In the genomic region with DNA sequence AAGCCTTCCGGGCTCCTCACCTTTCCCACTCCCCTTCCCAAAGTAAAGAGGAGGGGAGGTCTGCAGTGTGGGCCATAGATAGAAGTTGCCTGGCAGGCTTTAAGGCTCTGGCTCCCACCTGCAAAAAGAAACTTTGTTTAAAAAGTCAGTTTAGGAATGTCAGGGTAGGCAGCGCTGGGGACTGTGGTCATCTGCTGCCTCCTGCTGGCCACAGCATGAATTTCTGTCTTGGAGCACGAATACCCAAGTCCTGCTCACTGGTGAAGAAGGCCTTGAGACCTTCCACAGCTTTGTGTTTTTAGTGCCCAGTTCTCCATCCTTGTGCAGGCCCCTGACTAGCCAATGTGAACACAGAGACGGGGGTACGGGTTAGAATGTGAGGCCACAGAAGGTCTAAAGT, we compare ENCODE assay signal across 9 mouse cellular contexts.
A peak's percentile ranks its signal among the peaks of the same experiment; 100 is the strongest.
DNase-seq lines count a peak whose midpoint lies in the region; ATAC-seq and TF ChIP-seq lines count a peak whose summit lies in the region.
"Had no signal": no experiment of that assay in that cellular context is flagged by ENCODE, and none has a peak within 500 bp of the region (broad histone marks: within the 10 kb centered on the region; RNA-seq: fewer than 3 reads in every experiment).

No protein-coding gene starts in this region.

- H3K36me3 ChIP-seq in kidney, embryonic 16.5 days (ENCODE audit: insufficient read depth, low read length): peaks cover 58% of the 10 kb centered on the region
- peaks cover 86% of the 10 kb centered on the region for H3K36me3 ChIP-seq in embryonic facial prominence, embryonic 10.5 days (replicated peaks)
- peaks cover 79% of the 10 kb centered on the region for H3K36me3 ChIP-seq in limb, embryonic 14.5 days (ENCODE audit: control insufficient read depth, insufficient read depth, low read length)

- ATAC-seq in kidney, embryonic 16.5 days (ENCODE audit: low FRiP score, low TSS enrichment): no peak
- ATAC-seq in limb, embryonic 14.5 days (ENCODE audit: low FRiP score, low read depth): no peak

- H3K9me3 ChIP-seq in kidney, embryonic 16.5 days (ENCODE audit: low read length): no peaks in the 10 kb centered on the region
- no peaks in the 10 kb centered on the region for H3K9me3 ChIP-seq in embryonic facial prominence, embryonic 10.5 days
- no peaks in the 10 kb centered on the region for H3K9me3 ChIP-seq in limb, embryonic 14.5 days (ENCODE audit: control insufficient read depth, low read length)
- H3K9me3 ChIP-seq: neural tube, embryonic 12.5 days had no signal

- peak; percentile 41 for DNase-seq in kidney, adult 11 months
- peak; percentile 71 for DNase-seq in adrenal gland, adult 2 months
- peak; percentile 78 for DNase-seq in embryonic facial prominence, embryonic 10.5 days (ENCODE audit: low spot score)
- DNase-seq in hindlimb bud, embryonic 11.5 days (ENCODE audit: extremely low spot score, low read depth, low spot score): peak; percentile 47
- peak; percentile 60 for DNase-seq in limb, embryonic 14.5 days (ENCODE audit: low spot score)
- peak; percentile 69 for DNase-seq in retina, postnatal 1 day
- peak; percentile 82 for DNase-seq in thymus, postnatal 25 days

- no peak overlapping the region for H3K27ac ChIP-seq in kidney, embryonic 16.5 days (ENCODE audit: low read length)
- H3K27ac ChIP-seq in embryonic facial prominence, embryonic 10.5 days (replicated peaks): no peak overlapping the region
- H3K27ac ChIP-seq in limb, embryonic 14.5 days (replicated peaks; ENCODE audit: low read depth, low read length): no peak overlapping the region
- H3K27ac ChIP-seq: neural tube, embryonic 12.5 days had no signal

- H3K27me3 ChIP-seq in kidney, embryonic 16.5 days (ENCODE audit: insufficient read depth, low read length): no peaks in the 10 kb centered on the region
- no peaks in the 10 kb centered on the region for H3K27me3 ChIP-seq in embryonic facial prominence, embryonic 10.5 days (replicated peaks; ENCODE audit: low read depth, poor library complexity, severe bottlenecking)
- H3K27me3 ChIP-seq in limb, embryonic 14.5 days (ENCODE audit: control insufficient read depth, insufficient read depth, low read length): no peaks in the 10 kb centered on the region
- H3K27me3 ChIP-seq: neural tube, embryonic 12.5 days had no signal

- no peak overlapping the region for H3K4me2 ChIP-seq in kidney, embryonic 16.5 days (replicated peaks; ENCODE audit: low read depth, low read length)
- H3K4me2 ChIP-seq in limb, embryonic 14.5 days (replicated peaks; ENCODE audit: low read depth, low read length, severe bottlenecking): no peak overlapping the region
- H3K4me2 ChIP-seq: neural tube, embryonic 12.5 days had no signal

- H3K4me1 ChIP-seq in kidney, embryonic 16.5 days (ENCODE audit: insufficient read depth, low read length): no peaks in the 10 kb centered on the region
- H3K4me1 ChIP-seq in embryonic facial prominence, embryonic 10.5 days: peaks cover 21% of the 10 kb centered on the region
- peaks cover 8% of the 10 kb centered on the region for H3K4me1 ChIP-seq in limb, embryonic 14.5 days (ENCODE audit: control insufficient read depth, insufficient read depth, low read length)

- H3K9ac ChIP-seq in kidney, embryonic 16.5 days (replicated peaks; ENCODE audit: low read length): no peak overlapping the region
- H3K9ac ChIP-seq in limb, embryonic 14.5 days (ENCODE audit: low read depth, low read length, severe bottlenecking): no peak overlapping the region
- H3K9ac ChIP-seq: neural tube, embryonic 12.5 days had no signal

- no peak overlapping the region for H3K4me3 ChIP-seq in kidney, embryonic 16.5 days (ENCODE audit: low read length)
- no peak overlapping the region for H3K4me3 ChIP-seq in embryonic facial prominence, embryonic 10.5 days
- no peak overlapping the region for H3K4me3 ChIP-seq in limb, embryonic 14.5 days (replicated peaks; ENCODE audit: low read length)
- H3K4me3 ChIP-seq: neural tube, embryonic 12.5 days had no signal

- 80% methylated on average over 5 of the region's 5 CpGs for WGBS in kidney, embryonic 16.5 days
- 81% methylated on average over 5 of the region's 5 CpGs for WGBS in embryonic facial prominence, embryonic 10.5 days
- WGBS in limb, embryonic 14.5 days: 66% methylated on average over 5 of the region's 5 CpGs

- no peak for TF ChIP-seq POLR2A in limb, embryonic 14.5 days (IDR thresholded peaks at IDR 0.05; ENCODE audit: borderline replicate concordance, extremely low read depth, insufficient read depth, insufficient read length)
